Mouse (Mus musculus) limb, embryonic 11.5 days (tissue): Measurements from ENCODE around the gene Wipi2. TPM values are rescaled to one million over a fixed set of nuclear protein-coding genes. Genes with fewer than 3 reads are reported as not detected.

Experiments used
- ATAC-seq: fragments of 200-750 bp; cut with Nextera tagmentation; 2 replicates; pipeline ENCODE4 v1.8.0; 2017; ENCODE audit warnings: low read depth; ENCODE audit not compliant: insufficient number of reproducible peaks, low FRiP score, low TSS enrichment
- DNase-seq: peaks from one replicate; pipeline ENCODE4 v3.0.0-alpha.2; 2015; ENCODE audit warnings: low spot score
- H3K27ac ChIP-seq: fragments of 300-500 bp; sonication (generic); replicated peaks from 2 replicates; pipeline ENCODE4 v1.5.1; 2014; ENCODE audit warnings: low read depth, mild to moderate bottlenecking, low read length
- H3K27me3 ChIP-seq: fragments of 300-500 bp; sonication (generic); 2 replicates; pipeline ENCODE4 v1.6.1; 2014; ENCODE audit warnings: mild to moderate bottlenecking, low read length, mixed read lengths; ENCODE audit not compliant: control insufficient read depth, insufficient read depth
- H3K36me3 ChIP-seq: fragments of 300-500 bp; sonication (generic); 2 replicates; pipeline ENCODE4 v1.6.1; 2014; ENCODE audit warnings: mild to moderate bottlenecking, low read length, moderate library complexity, mixed read lengths; ENCODE audit not compliant: control insufficient read depth, insufficient read depth
- H3K4me1 ChIP-seq: fragments of 300-500 bp; sonication (generic); 2 replicates; pipeline ENCODE4 v1.6.1; 2014; ENCODE audit warnings: low read length, mixed read lengths; ENCODE audit not compliant: control insufficient read depth, insufficient read depth
- H3K4me2 ChIP-seq: fragments of 300-500 bp; sonication (generic); 2 replicates; pipeline ENCODE4 v1.6.1; 2014; ENCODE audit warnings: low read depth, mild to moderate bottlenecking, moderate library complexity; ENCODE audit not compliant: severe bottlenecking
- H3K4me3 ChIP-seq: fragments of 300-500 bp; sonication (generic); 2 replicates; pipeline ENCODE4 v1.5.1; 2014; ENCODE audit warnings: low read depth, low read length
- H3K9ac ChIP-seq: fragments of 300-500 bp; sonication (generic); 2 replicates; pipeline ENCODE4 v1.6.1; 2014; ENCODE audit warnings: mild to moderate bottlenecking, low read length
- H3K9me3 ChIP-seq: fragments of 300-500 bp; sonication (generic); 2 replicates; pipeline ENCODE4 v1.6.1; 2016; ENCODE audit warnings: low read length; ENCODE audit not compliant: control insufficient read depth
- WGBS: fragments of 180-500 bp; shearing (Covaris S2); extraction: QIAGEN DNeasy Blood & Tissue Kit; methylation state at CpG from one replicate; pipeline ENCODE4 v1.1.7; 2014; 5-methylcytosine and 5-hydroxymethylcytosine counted together
- polyA plus RNA-seq: library from polyadenylated mRNA; unstranded; fragments of >200 nt; fragmentation: Nextera tagmentation; extraction: Ambion mirVana; gene quantifications from 2 replicates; pipeline ENCODE4 v1.2.1, GENCODE M21; 2014

The Wipi2 gene
- polyA plus RNA-seq, 1 experiment from 2014 or later = 62.4 TPM

DNA sequence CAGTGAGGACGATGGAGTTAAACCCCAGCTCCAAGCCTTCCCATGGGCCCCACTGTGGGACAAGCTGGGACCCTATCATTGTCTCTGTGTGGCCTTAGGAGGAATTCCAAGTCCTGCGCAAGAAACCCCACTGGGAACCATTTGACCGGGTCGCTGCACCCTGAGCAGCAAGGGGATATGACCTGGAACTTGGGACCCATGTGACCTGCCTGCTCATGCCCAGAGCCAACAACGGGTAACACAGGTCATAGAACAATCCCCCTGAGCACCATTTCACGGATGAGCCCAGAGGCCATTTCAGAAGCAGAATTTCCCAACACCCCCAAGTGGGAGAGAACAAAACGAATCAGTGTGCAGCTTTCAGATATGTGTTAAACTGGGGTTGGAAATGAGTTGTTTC, 23.1 kb upstream of the Wipi2 start:
- Histone ChIP-seq H3K4me1 (peaks cover 3% of the 10 kb centered on the region; the same call in 1 of the 2 replicates), H3K36me3 (no peaks in the 10 kb centered on the region), H3K4me2 (no peak overlapping the region), H3K4me3 (no peak overlapping the region), H3K27ac (no peak overlapping the region), H3K9me3 (no peaks in the 10 kb centered on the region), H3K9ac (no peak overlapping the region), H3K27me3 (peaks cover 3% of the 10 kb centered on the region; the same call in 1 of the 2 replicates)
- ATAC-seq (no peak), DNase-seq (no peak)
- 86% methylated on average over 7 of the region's 7 CpGs for WGBS

DNA sequence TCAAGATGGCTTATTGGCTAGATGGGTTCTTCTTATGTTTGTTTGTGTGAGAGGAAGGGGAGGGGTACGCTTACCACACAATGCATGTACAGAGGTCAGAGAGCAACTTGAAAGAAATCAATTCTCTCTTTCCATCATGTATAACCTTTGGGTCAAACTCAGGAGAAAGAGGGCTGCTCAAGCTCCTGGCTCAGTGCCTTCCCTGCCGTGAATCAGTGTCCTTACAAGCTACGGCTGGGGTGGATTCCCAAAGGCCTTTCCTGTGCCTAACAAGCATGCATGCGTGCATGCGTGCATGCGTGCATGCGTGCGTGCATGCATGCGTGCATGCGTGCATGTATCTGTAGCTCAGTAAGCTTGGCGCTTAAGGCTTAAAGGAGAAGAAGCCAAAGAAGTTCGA, 22.2 kb upstream of the Wipi2 start:
- Histone ChIP-seq H3K4me3 (no peak overlapping the region), H3K9me3 (no peaks in the 10 kb centered on the region), H3K36me3 (no peaks in the 10 kb centered on the region), H3K4me2 (no peak overlapping the region), H3K4me1 (peaks cover 3% of the 10 kb centered on the region; the same call in 1 of the 2 replicates), H3K27ac (no peak overlapping the region), H3K27me3 (peaks cover 3% of the 10 kb centered on the region; the same call in 1 of the 2 replicates), H3K9ac (no peak overlapping the region)
- no peak for ATAC-seq
- WGBS = 91% methylated on average over 12 of the region's 12 CpGs
- no peak for DNase-seq

DNA sequence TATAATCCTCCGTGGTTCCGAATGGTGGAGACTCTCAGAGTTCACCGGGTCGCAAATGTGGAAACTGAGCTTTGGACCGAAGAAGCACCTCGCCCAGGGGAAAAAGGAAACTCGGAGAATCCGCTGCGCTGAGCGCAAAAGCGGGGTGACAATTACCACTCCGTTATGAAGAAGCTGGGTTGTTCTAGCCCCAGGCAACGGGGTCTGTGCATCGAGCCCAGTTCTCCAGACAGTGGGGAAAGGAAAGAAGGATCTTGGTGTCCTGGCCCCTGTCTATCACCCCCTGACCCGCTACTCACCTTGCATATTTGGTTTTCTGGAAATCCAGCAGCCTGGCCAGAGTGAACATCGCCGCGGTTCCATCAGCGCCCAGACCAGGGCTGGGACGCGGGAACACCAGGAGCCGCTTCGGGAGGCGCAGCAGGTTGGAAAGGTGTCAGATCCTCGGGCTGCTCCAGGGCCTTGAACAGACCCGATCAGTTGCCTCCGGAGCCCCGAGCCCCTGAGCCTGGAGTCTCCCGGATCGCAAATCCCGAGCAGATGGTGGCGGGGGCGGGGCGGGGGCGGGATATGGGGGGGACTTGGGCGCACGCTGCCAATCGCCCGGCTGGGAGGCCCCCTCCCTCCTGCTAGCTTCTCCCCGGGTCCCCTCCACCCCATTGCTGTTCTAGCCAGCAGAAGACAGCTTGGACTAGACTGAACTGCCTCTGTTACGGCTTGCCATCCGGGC, 19.1 kb upstream of the Wipi2 start, which contains the start of gene Mmd2:
TSS of gene Mmd2 (minus strand) at position 542 of the 730 bp plus-strand sequence.
- Histone ChIP-seq H3K27ac (no peak within 1 kb of the TSS), H3K4me2 (peak within 1 kb of the TSS; percentile 74), H3K36me3 (no peaks in the 10 kb centered on the region), H3K9ac (peak within 1 kb of the TSS; percentile 43; the same call in 1 of the 2 replicates), H3K27me3 (peaks cover 3% of the 10 kb centered on the region; the same call in 1 of the 2 replicates), H3K4me1 (peaks cover 3% of the 10 kb centered on the region; the same call in 1 of the 2 replicates), H3K4me3 (peak within 1 kb of the TSS; percentile 37), H3K9me3 (no peaks in the 10 kb centered on the region)
- 5% methylated on average over 35 of the region's 42 CpGs for WGBS
- peak; percentile 39; the same call in 1 of the 2 replicates for ATAC-seq
- DNase-seq = peak; percentile 53

DNA sequence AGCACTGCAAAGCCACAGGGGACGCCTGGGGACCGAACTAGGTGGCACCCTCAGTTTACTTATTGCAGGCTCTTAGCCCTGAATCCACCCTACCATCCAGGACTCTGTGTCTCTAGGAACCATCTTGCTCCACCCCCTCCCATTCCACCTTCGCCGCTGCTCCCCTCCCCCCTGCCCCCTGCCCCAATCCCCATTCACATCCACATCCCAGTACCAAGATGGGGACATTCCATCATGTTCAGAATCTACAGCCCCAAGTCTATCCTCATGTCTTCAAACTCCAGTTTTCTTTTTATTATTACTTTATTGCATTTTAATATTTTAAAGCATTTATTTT, 18.5 kb upstream of the Wipi2 start:
- DNase-seq (no peak), ATAC-seq (no peak)
- no peak overlapping the region for H3K27ac ChIP-seq
- peak overlapping the region; percentile 74 for H3K4me2 ChIP-seq
- H3K27me3 ChIP-seq = peaks cover 3% of the 10 kb centered on the region; the same call in 1 of the 2 replicates
- H3K4me1 ChIP-seq = peaks cover 3% of the 10 kb centered on the region; the same call in 1 of the 2 replicates
- H3K9ac ChIP-seq = no peak overlapping the region
- H3K36me3 ChIP-seq = no peaks in the 10 kb centered on the region
- H3K9me3 ChIP-seq = no peaks in the 10 kb centered on the region
- peak overlapping the region; percentile 37 for H3K4me3 ChIP-seq
- 3% methylated on average over 4 of the region's 4 CpGs for WGBS

DNA sequence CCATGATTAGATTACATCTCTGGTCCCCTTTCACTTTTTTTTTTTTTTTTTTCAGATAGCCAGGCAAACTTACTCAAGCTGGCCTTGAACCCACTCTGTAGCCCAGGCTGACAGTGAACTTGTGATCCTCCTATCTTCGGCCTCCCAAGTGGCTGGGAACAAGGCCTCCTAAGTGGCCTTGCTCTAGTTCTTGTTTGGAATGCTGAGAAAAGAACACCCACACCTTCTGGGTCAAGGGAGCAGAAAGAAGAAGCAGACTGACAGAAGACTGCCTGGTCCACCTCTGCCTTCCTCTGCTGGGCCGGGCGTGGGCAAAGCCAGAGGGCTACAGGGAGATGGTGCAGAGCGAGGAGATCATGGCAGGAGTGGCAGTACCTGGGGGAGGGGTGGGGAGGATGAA, 17.1 kb upstream of the Wipi2 start:
- DNase-seq (no peak), ATAC-seq (no peak)
- H3K27ac ChIP-seq = no peak overlapping the region
- no peak overlapping the region for H3K9ac ChIP-seq
- no peak overlapping the region for H3K4me3 ChIP-seq
- no peaks in the 10 kb centered on the region for H3K36me3 ChIP-seq
- peaks cover 3% of the 10 kb centered on the region; the same call in 1 of the 2 replicates for H3K27me3 ChIP-seq
- no peaks in the 10 kb centered on the region for H3K9me3 ChIP-seq
- H3K4me2 ChIP-seq = no peak overlapping the region
- H3K4me1 ChIP-seq = peaks cover 3% of the 10 kb centered on the region; the same call in 1 of the 2 replicates
- 86% methylated on average over 4 of the region's 4 CpGs for WGBS

DNA sequence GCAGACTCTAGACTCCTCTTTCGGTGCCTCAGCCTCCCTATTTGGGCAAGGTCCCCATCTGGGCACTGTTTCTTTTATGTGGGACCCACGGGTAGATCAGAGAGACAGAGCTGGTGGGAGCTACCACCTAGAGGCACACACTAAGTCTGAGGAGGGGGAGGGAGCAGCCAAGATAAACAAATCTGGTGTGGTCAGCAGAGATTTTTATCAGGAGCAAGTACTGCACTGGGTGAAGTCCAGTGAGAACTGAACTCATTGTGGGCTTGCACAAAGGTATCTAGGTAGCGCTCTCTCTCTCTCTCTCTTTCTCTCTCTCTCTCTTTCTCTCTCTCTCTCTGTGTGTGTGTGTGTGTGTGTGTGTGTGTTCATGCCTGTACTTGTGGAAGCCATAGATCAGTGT, 13.0 kb upstream of the Wipi2 start:
- Histone ChIP-seq H3K9me3 (no peaks in the 10 kb centered on the region), H3K36me3 (no peaks in the 10 kb centered on the region), H3K4me3 (no peak overlapping the region), H3K27ac (no peak overlapping the region), H3K9ac (no peak overlapping the region), H3K27me3 (no peaks in the 10 kb centered on the region), H3K4me2 (no peak overlapping the region), H3K4me1 (no peaks in the 10 kb centered on the region)
- WGBS = 62% methylated on average over 3 of the region's 3 CpGs
- ATAC-seq (no peak), DNase-seq (no peak)

DNA sequence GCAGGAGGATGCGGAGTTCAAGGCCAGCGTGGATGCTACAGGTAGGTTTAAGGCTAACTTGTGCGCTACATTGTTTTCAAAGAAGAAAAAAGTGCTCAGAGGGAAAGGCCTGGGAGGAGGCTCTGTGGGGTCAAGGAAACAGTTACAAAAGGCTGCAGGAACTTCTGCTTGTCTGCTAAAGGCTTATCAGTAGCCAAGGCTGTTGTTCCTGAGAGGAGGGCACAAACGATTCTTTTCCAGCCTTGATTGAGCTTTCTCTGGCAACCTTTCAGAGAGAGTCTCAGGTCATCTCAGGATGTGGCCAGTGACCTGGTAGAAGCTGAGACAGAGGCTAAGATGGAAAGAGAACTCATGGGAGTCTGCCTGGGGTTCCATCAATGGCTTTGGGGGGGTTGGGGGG, 11.9 kb upstream of the Wipi2 start:
- Histone ChIP-seq H3K27ac (no peak overlapping the region), H3K4me2 (no peak overlapping the region), H3K4me1 (no peaks in the 10 kb centered on the region), H3K9ac (no peak overlapping the region), H3K4me3 (no peak overlapping the region), H3K27me3 (no peaks in the 10 kb centered on the region), H3K36me3 (no peaks in the 10 kb centered on the region), H3K9me3 (no peaks in the 10 kb centered on the region)
- 87% methylated on average over 4 of the region's 4 CpGs for WGBS
- DNase-seq (no peak), ATAC-seq (no peak)

DNA sequence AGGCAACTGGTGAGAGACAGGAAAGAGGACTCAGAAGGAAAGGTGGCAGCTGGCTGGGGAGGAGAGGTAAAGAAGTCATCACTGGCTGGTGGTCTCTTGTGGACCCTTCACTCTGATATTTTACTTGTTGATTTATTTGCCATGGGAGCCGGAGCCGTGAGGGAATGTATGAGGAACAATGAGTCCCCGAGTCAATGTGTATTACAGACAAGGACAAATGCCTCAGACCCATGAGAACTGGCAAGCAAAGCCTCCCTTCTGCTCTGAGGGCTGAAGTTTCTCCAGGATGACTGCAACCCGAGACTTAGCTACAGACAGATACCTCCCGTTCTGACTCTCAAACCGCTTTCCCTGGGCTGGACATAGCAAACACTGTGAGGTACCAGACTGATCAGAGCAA, 11.2 kb upstream of the Wipi2 start:
- no peak overlapping the region for H3K4me3 ChIP-seq
- H3K27me3 ChIP-seq = no peaks in the 10 kb centered on the region
- H3K4me2 ChIP-seq = no peak overlapping the region
- no peaks in the 10 kb centered on the region for H3K36me3 ChIP-seq
- DNase-seq = no peak
- H3K4me1 ChIP-seq = no peaks in the 10 kb centered on the region
- 55% methylated on average over 6 of the region's 6 CpGs for whole genome bisulfite sequencing
- H3K9me3 ChIP-seq = no peaks in the 10 kb centered on the region
- H3K9ac ChIP-seq = no peak overlapping the region
- H3K27ac ChIP-seq = no peak overlapping the region
- no peak for ATAC-seq
